Mouse (Mus musculus): ENCODE results near the gene Fcrl5. TPM values are rescaled to one million over a fixed set of nuclear protein-coding genes. Genes with fewer than 3 reads are reported as not detected.
"Not testable (repeated sequence)": the region's sequence is repeated elsewhere in the genome, so short reads cannot be mapped to it uniquely, and the experiment has no call there.

Fcrl5 gene
- polyA plus RNA-seq (2015; fragmentation: Nextera tagmentation; extraction: Ambion mirVana): not detected in 2 replicates

GRCm38 (mm10) chr3:87435479-87435878 is at the start of gene Fcrl5:
TSS of gene Fcrl5 (plus strand) at chr3:87435773.
- no peak for DNase-seq (ENCODE audit: low spot score)

- no peak for DNase-seq (ENCODE audit: low spot score)
These were observed 44.6 kb upstream of the Fcrl5 start for GRCm38 (mm10) chr3:87390935-87391334.

GRCm38 (mm10) chr3:87398809-87399208 is 36.8 kb upstream of the Fcrl5 start:
- DNase-seq (ENCODE audit: low spot score): no peak

GRCm38 (mm10) chr3:87399906-87400305 is 35.7 kb upstream of the Fcrl5 start:
- no peak for DNase-seq (ENCODE audit: low spot score)

GRCm38 (mm10) chr3:87401321-87401720 is 34.3 kb upstream of the Fcrl5 start:
- peak; percentile 43 for DNase-seq (ENCODE audit: low spot score)

GRCm38 (mm10) chr3:87408171-87408570 is 27.4 kb upstream of the Fcrl5 start:
- DNase-seq (ENCODE audit: low spot score): peak; percentile 77

GRCm38 (mm10) chr3:87409196-87409935 is 26.2 kb upstream of the Fcrl5 start:
- no peak for DNase-seq (ENCODE audit: low spot score)

- no peak for DNase-seq (ENCODE audit: low spot score)
These were observed 25.0 kb upstream of the Fcrl5 start for GRCm38 (mm10) chr3:87410605-87411004.

- peak; percentile 61 for DNase-seq (ENCODE audit: low spot score)
These were observed 24.4 kb upstream of the Fcrl5 start for GRCm38 (mm10) chr3:87411150-87411549.

- DNase-seq (ENCODE audit: low spot score): no peak
These were observed 14.9 kb upstream of the Fcrl5 start for GRCm38 (mm10) chr3:87420645-87421044.

GRCm38 (mm10) chr3:87422386-87422910 is 13.1 kb upstream of the Fcrl5 start:
- no peak for DNase-seq (ENCODE audit: low spot score)

- DNase-seq (ENCODE audit: low spot score): no peak
These were observed 5.0 kb downstream of the Fcrl5 start for GRCm38 (mm10) chr3:87440586-87440985.

GRCm38 (mm10) chr3:87443968-87444367 is 8.4 kb downstream of the Fcrl5 start:
- DNase-seq (ENCODE audit: low spot score): no peak

GRCm38 (mm10) chr3:87465454-87465853 is 29.9 kb downstream of the Fcrl5 start:
- DNase-seq (ENCODE audit: low spot score): no peak

- DNase-seq (ENCODE audit: low spot score): no peak
These were observed 31.4 kb downstream of the Fcrl5 start for GRCm38 (mm10) chr3:87467011-87467410.

GRCm38 (mm10) chr3:87467416-87467815 is 31.8 kb downstream of the Fcrl5 start:
- DNase-seq (ENCODE audit: low spot score): no peak

- DNase-seq (ENCODE audit: low spot score): not testable (repeated sequence)
These were observed 42.4 kb downstream of the Fcrl5 start for GRCm38 (mm10) chr3:87477948-87478347.

GRCm38 (mm10) chr3:87478596-87478995 is 43.0 kb downstream of the Fcrl5 start:
- DNase-seq (ENCODE audit: low spot score): not testable (repeated sequence)

GRCm38 (mm10) chr3:87479230-87479629 is 43.7 kb downstream of the Fcrl5 start:
- not testable (repeated sequence) for DNase-seq (ENCODE audit: low spot score)

GRCm38 (mm10) chr3:87487392-87487791 is 51.8 kb downstream of the Fcrl5 start:
- no peak for DNase-seq (ENCODE audit: low spot score)

- DNase-seq (ENCODE audit: low spot score): no peak
These were observed 52.3 kb downstream of the Fcrl5 start for GRCm38 (mm10) chr3:87487911-87488310.

- DNase-seq (ENCODE audit: low spot score): no peak
These were observed 62.7 kb downstream of the Fcrl5 start for GRCm38 (mm10) chr3:87498266-87498665.

GRCm38 (mm10) chr3:87499072-87499471 is 63.5 kb downstream of the Fcrl5 start:
- peak; percentile 75 for DNase-seq (ENCODE audit: low spot score)
